Mouse (Mus musculus) embryonic facial prominence, embryonic 12.5 days (tissue): ENCODE measurements around the gene Aifm3. TPM values are rescaled to one million over a fixed set of nuclear protein-coding genes. Genes with fewer than 3 reads are reported as not detected.
"Not testable (repeated sequence)": the region's sequence is repeated elsewhere in the genome, so short reads cannot be mapped to it uniquely, and the experiment has no call there.

ENCODE experiments used
- ATAC-seq: fragments of 200-750 bp; cut with Nextera tagmentation; 2 replicates; pipeline ENCODE4 v1.8.0; 2017; ENCODE audit not compliant: insufficient number of reproducible peaks, insufficient read depth, low FRiP score, low TSS enrichment
- H3K27ac ChIP-seq: fragments of 300-500 bp; sonication (generic); 2 replicates; pipeline ENCODE4 v1.5.1; 2016; ENCODE audit warnings: mild to moderate bottlenecking
- H3K27me3 ChIP-seq: fragments of 300-500 bp; sonication (generic); 2 replicates; pipeline ENCODE4 v1.6.1; 2016; ENCODE audit warnings: mild to moderate bottlenecking, moderate library complexity
- H3K36me3 ChIP-seq: fragments of 300-500 bp; sonication (generic); 2 replicates; pipeline ENCODE4 v1.6.1; 2016; ENCODE audit warnings: mild to moderate bottlenecking
- H3K4me1 ChIP-seq: fragments of 300-500 bp; sonication (generic); 2 replicates; pipeline ENCODE4 v1.6.1; 2016
- H3K4me2 ChIP-seq: fragments of 300-500 bp; sonication (generic); replicated peaks from 2 replicates; pipeline ENCODE4 v1.6.1; 2016; ENCODE audit warnings: mild to moderate bottlenecking, moderate library complexity
- H3K4me3 ChIP-seq: fragments of 300-500 bp; sonication (generic); 2 replicates; pipeline ENCODE4 v1.5.1; 2016; ENCODE audit warnings: mild to moderate bottlenecking
- H3K9ac ChIP-seq: fragments of 300-500 bp; sonication (generic); 2 replicates; pipeline ENCODE4 v1.6.1; 2016; ENCODE audit warnings: mild to moderate bottlenecking, moderate library complexity
- H3K9me3 ChIP-seq: fragments of 300-500 bp; sonication (generic); 2 replicates; pipeline ENCODE4 v1.6.1; 2016; ENCODE audit warnings: mild to moderate bottlenecking, moderate library complexity
- WGBS: fragments of 180-500 bp; shearing (Covaris S2); methylation state at CpG from one replicate; pipeline ENCODE4 v1.1.7; 2016; 5-methylcytosine and 5-hydroxymethylcytosine counted together
- polyA plus RNA-seq: library from polyadenylated mRNA; unstranded; fragments of >200 nt; fragmentation: Nextera tagmentation; extraction: Ambion mirVana; gene quantifications from 2 replicates; pipeline ENCODE4 v1.2.1, GENCODE M21; 2016

The Aifm3 gene
- polyA plus RNA-seq, 1 experiment from 2014 or later: 1.5 TPM

- ATAC-seq: no peak
These were observed 17.7 kb downstream of the Aifm3 start for GRCm38 (mm10) chr16:17507018-17507552.

GRCm38 (mm10) chr16:17508031-17508430 is 18.6 kb downstream of the Aifm3 start:
- Histone ChIP-seq H3K36me3 (peaks cover 19% of the 10 kb centered on the region), H3K4me1 (peaks cover 11% of the 10 kb centered on the region), H3K27ac (peak overlapping the region; percentile 91), H3K4me2 (peak overlapping the region; percentile 80), H3K4me3 (peak overlapping the region; percentile 70), H3K9ac (peak overlapping the region; percentile 79)
- not testable (repeated sequence) for ATAC-seq, H3K9me3 ChIP-seq, H3K27me3 ChIP-seq
- 31% methylated on average over 3 of the region's 3 CpGs for WGBS

More at GRCm38 (mm10) chr16:17507018-17507552, 17.7 kb downstream of the Aifm3 start:
- no peak overlapping the region for H3K4me3 ChIP-seq
- H3K36me3 ChIP-seq: peaks cover 9% of the 10 kb centered on the region
- no peaks in the 10 kb centered on the region for H3K9me3 ChIP-seq
- no peaks in the 10 kb centered on the region for H3K27me3 ChIP-seq
- H3K9ac ChIP-seq: no peak overlapping the region
- no peak overlapping the region for H3K4me2 ChIP-seq
- no peak overlapping the region for H3K27ac ChIP-seq
- H3K4me1 ChIP-seq: peaks cover 11% of the 10 kb centered on the region
- WGBS: 82% methylated on average over 5 of the region's 5 CpGs

DNA sequence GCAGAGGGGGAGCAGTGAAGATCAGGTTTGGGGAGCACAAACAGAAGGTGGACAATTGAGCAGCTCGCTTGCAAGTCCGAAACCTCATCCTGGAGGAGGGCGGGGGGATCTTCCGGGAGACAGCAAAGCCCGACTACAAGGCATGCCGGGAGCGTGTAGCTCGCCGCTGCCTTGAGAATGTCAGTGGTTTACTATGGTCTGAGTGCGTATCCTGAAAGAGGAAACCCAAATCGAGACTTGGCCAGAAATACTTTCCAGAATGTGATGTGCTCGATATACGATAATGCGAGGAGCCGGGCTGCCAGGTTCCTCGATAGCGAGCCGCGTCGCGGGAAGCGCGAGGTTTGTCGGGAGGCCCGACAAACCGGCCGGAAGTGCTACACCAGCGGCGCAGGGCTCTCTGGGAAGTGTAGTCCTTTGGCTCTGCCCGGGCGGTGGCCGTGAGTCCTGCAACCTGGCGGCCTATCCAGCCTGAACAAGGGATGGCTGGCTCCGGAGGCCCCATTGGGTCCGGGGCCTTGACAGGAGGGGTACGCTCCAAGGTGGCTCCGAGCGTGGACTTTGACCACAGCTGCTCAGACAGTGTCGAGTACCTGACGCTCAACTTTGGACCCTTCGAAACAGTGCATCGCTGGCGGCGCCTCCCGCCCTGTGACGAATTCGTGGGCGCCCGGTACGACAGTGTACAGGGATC is 19.3 kb downstream of the Aifm3 start, which contains the start of gene Lztr1:
Gene Lztr1 (plus strand): TSS at position 143 of the 694 bp plus-strand sequence.
- peaks cover 25% of the 10 kb centered on the region for H3K36me3 ChIP-seq
- peak within 1 kb of the TSS; percentile 70 for H3K4me3 ChIP-seq
- H3K9me3 ChIP-seq: no peaks in the 10 kb centered on the region
- no peaks in the 10 kb centered on the region for H3K27me3 ChIP-seq
- peaks cover 11% of the 10 kb centered on the region for H3K4me1 ChIP-seq
- H3K9ac ChIP-seq: peak within 1 kb of the TSS; percentile 79
- H3K27ac ChIP-seq: peak within 1 kb of the TSS; percentile 91
- ATAC-seq: peak; percentile 97
- H3K4me2 ChIP-seq: peak within 1 kb of the TSS; percentile 80
- WGBS: under 1% methylated on average over 50 of the region's 50 CpGs

DNA sequence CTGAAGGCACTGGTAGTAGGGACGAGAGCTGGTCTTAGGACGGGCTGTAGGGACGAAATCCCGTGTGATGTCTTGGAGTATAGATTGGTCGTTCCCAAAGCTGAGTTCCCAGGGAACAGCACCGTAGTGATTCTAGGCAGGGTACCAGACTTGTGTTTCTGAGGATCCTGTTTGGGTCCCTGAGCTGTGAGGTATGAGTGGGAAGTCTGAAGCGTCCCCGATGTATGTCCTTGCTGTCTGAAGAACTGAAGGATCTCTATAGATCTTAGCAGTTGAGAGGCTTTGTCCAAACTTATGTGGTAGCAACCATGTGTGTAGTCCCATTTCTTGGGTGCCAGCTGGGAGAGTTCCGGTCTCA is 19.8 kb downstream of the Aifm3 start:
- no peaks in the 10 kb centered on the region for H3K27me3 ChIP-seq
- no peak; the same call in 1 of the 2 replicates for ATAC-seq
- peaks cover 30% of the 10 kb centered on the region for H3K36me3 ChIP-seq
- H3K9me3 ChIP-seq: no peaks in the 10 kb centered on the region
- peak overlapping the region; percentile 91 for H3K27ac ChIP-seq
- H3K4me2 ChIP-seq: peak overlapping the region; percentile 80
- peak overlapping the region; percentile 70 for H3K4me3 ChIP-seq
- peak overlapping the region; percentile 79 for H3K9ac ChIP-seq
- H3K4me1 ChIP-seq: peaks cover 11% of the 10 kb centered on the region
- WGBS: 13% methylated on average over 9 of the region's 9 CpGs

GRCm38 (mm10) chr16:17510143-17510542 is 20.7 kb downstream of the Aifm3 start:
- H3K4me1 ChIP-seq: peaks cover 11% of the 10 kb centered on the region
- H3K9ac ChIP-seq: no peak overlapping the region
- no peak overlapping the region for H3K4me3 ChIP-seq
- WGBS: 99% methylated on average over 2 of the region's 2 CpGs
- no peak overlapping the region for H3K27ac ChIP-seq
- no peaks in the 10 kb centered on the region for H3K27me3 ChIP-seq
- peaks cover 35% of the 10 kb centered on the region for H3K36me3 ChIP-seq
- no peak for ATAC-seq
- no peaks in the 10 kb centered on the region for H3K9me3 ChIP-seq
- H3K4me2 ChIP-seq: peak overlapping the region; percentile 80; the same call in 1 of the 2 replicates

- H3K36me3 ChIP-seq: peaks cover 41% of the 10 kb centered on the region
- H3K27ac ChIP-seq: no peak overlapping the region
- H3K4me3 ChIP-seq: no peak overlapping the region
- H3K4me1 ChIP-seq: peaks cover 11% of the 10 kb centered on the region
- no peak overlapping the region for H3K9ac ChIP-seq
- H3K27me3 ChIP-seq: no peaks in the 10 kb centered on the region
- no peaks in the 10 kb centered on the region for H3K9me3 ChIP-seq
- WGBS: 86% methylated on average over 2 of the region's 2 CpGs
- no peak overlapping the region for H3K4me2 ChIP-seq
- no peak for ATAC-seq
These were observed 21.3 kb downstream of the Aifm3 start for GRCm38 (mm10) chr16:17510686-17511085.

GRCm38 (mm10) chr16:17511431-17511830 is 22.0 kb downstream of the Aifm3 start:
- Histone ChIP-seq H3K9me3 (no peaks in the 10 kb centered on the region), H3K9ac (no peak overlapping the region), H3K27ac (no peak overlapping the region), H3K36me3 (peaks cover 47% of the 10 kb centered on the region), H3K27me3 (no peaks in the 10 kb centered on the region), H3K4me2 (no peak overlapping the region), H3K4me3 (no peak overlapping the region), H3K4me1 (peaks cover 11% of the 10 kb centered on the region)
- WGBS: 93% methylated on average over 4 of the region's 4 CpGs
- no peak for ATAC-seq

DNA sequence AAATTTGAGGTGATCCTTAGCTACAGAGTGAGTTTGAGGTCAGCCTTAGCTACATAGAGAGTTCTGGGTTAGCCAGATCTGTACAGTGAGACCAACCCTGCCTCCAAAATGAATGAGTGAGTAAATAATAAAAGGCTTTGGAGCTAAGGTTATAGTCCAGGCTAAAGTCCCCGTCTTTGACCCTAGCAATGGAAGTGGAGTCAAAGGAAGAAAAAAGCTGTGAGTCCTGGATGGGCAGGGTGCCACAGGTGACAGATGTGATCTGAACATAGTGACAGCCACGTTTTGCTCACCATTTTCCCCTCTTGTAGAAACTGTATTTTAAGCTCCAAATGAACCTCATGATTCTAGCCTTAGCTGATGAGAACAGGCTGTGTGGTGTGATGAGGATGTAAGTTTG is 29.5 kb downstream of the Aifm3 start:
- H3K4me1 ChIP-seq: no peaks in the 10 kb centered on the region
- no peak overlapping the region for H3K27ac ChIP-seq
- H3K4me2 ChIP-seq: no peak overlapping the region
- peaks cover 92% of the 10 kb centered on the region for H3K36me3 ChIP-seq
- H3K27me3 ChIP-seq: no peaks in the 10 kb centered on the region
- no peaks in the 10 kb centered on the region for H3K9me3 ChIP-seq
- H3K9ac ChIP-seq: no peak overlapping the region
- ATAC-seq: no peak
- no peak overlapping the region for H3K4me3 ChIP-seq
- WGBS: 88% methylated on average over 2 of the region's 2 CpGs

DNA sequence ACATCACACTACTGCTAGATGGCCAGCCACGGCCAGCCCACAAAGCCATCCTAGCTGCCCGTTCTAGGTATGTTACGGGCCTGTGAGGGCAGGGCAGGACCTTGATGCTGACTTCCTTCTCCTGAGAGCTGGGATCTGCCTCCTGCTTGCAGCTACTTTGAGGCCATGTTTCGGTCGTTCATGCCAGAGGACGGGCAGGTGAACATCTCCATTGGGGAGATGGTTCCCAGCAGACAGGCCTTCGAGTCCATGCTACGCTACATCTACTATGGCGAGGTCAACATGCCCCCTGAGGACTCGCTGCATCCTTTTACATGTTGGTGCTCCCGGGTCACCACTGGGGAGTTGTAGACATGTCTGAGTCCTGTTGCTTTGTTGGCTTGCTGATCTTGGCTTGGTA is 34.7 kb downstream of the Aifm3 start:
- Histone ChIP-seq H3K9ac (no peak overlapping the region), H3K4me2 (no peak overlapping the region), H3K4me1 (peaks cover 2% of the 10 kb centered on the region; the same call in 1 of the 2 replicates), H3K9me3 (no peaks in the 10 kb centered on the region), H3K36me3 (peaks cover 96% of the 10 kb centered on the region), H3K27me3 (no peaks in the 10 kb centered on the region), H3K27ac (no peak overlapping the region), H3K4me3 (no peak overlapping the region)
- WGBS: 91% methylated on average over 11 of the region's 11 CpGs
- no peak for ATAC-seq

DNA sequence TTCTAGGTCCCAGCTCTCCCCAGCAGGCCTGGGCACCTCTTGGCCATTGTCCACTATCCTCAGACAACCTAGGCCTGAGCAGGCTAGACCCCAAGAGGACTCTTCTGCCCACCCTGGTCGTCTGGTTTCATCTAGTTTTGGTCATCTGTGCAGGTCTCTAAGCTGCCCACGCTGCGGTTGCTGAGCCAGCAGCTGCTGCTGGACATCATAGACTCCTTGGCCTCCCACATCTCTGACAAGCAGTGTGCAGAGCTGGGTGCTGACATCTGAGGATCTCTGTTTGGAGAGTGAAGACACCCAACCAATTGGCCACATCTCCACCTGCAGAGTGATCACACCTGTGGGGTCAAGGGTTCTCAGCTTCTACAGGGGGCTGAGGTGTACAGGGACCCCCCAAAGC is 36.1 kb downstream of the Aifm3 start:
- no peaks in the 10 kb centered on the region for H3K27me3 ChIP-seq
- no peak overlapping the region for H3K9ac ChIP-seq
- no peak overlapping the region for H3K4me2 ChIP-seq
- 79% methylated on average over 3 of the region's 3 CpGs for WGBS
- H3K9me3 ChIP-seq: no peaks in the 10 kb centered on the region
- H3K4me1 ChIP-seq: peaks cover 13% of the 10 kb centered on the region
- no peak overlapping the region for H3K27ac ChIP-seq
- H3K4me3 ChIP-seq: no peak overlapping the region
- no peak for ATAC-seq
- peaks cover 82% of the 10 kb centered on the region for H3K36me3 ChIP-seq

- H3K9me3 ChIP-seq: no peaks in the 10 kb centered on the region
- WGBS: 90% methylated on average over 6 of the region's 6 CpGs
- H3K9ac ChIP-seq: no peak overlapping the region
- no peaks in the 10 kb centered on the region for H3K27me3 ChIP-seq
- H3K4me3 ChIP-seq: no peak overlapping the region
- H3K27ac ChIP-seq: no peak overlapping the region
- H3K4me2 ChIP-seq: no peak overlapping the region
- H3K4me1 ChIP-seq: peaks cover 13% of the 10 kb centered on the region
- no peak for ATAC-seq
- peaks cover 75% of the 10 kb centered on the region for H3K36me3 ChIP-seq
These were observed 36.8 kb downstream of the Aifm3 start for GRCm38 (mm10) chr16:17526223-17526622.

GRCm38 (mm10) chr16:17527606-17528005 is 38.2 kb downstream of the Aifm3 start:
- peaks cover 18% of the 10 kb centered on the region for H3K4me1 ChIP-seq
- H3K9me3 ChIP-seq: no peaks in the 10 kb centered on the region
- no peak overlapping the region for H3K9ac ChIP-seq
- no peak for ATAC-seq
- no peak overlapping the region for H3K4me2 ChIP-seq
- H3K36me3 ChIP-seq: peaks cover 62% of the 10 kb centered on the region
- no peaks in the 10 kb centered on the region for H3K27me3 ChIP-seq
- no peak overlapping the region for H3K27ac ChIP-seq
- H3K4me3 ChIP-seq: no peak overlapping the region
